Mouse (Mus musculus) E14TG2a.4 (cell line): ENCODE data around the gene Triobp.

Source experiments
- CTCF ChIP-seq: conservative IDR thresholded peaks from 2 replicates; pipeline ENCODE4 v1.5.1; 2014; ENCODE audit warnings: low read length
- NANOG ChIP-seq: IDR thresholded peaks from 2 replicates; pipeline ENCODE4 v1.6.1; 2014; ENCODE audit warnings: borderline replicate concordance, low read length, mixed read lengths

- no peak for TF ChIP-seq CTCF
- no peak for TF ChIP-seq NANOG
Observed at GRCm38 (mm10) chr15:79002036-79002435, 54.5 kb downstream of the Triobp start.
